Mouse (Mus musculus) liver, adult 2 months (tissue): ENCODE data around the gene Cd207.

Source experiments
- CTCF ChIP-seq: fragments of 200-500 bp; IDR thresholded peaks from 2 replicates; pipeline ENCODE4 v1.5.1; 2011; ENCODE audit warnings: low read depth, low read length, control low read depth
- POLR2A ChIP-seq: fragments of 200-500 bp; IDR thresholded peaks from 2 replicates; pipeline ENCODE4 v1.6.1; 2011; ENCODE audit warnings: low read length, control low read depth; ENCODE audit not compliant: insufficient read depth; ENCODE audit errors: extremely low read depth

DNA sequence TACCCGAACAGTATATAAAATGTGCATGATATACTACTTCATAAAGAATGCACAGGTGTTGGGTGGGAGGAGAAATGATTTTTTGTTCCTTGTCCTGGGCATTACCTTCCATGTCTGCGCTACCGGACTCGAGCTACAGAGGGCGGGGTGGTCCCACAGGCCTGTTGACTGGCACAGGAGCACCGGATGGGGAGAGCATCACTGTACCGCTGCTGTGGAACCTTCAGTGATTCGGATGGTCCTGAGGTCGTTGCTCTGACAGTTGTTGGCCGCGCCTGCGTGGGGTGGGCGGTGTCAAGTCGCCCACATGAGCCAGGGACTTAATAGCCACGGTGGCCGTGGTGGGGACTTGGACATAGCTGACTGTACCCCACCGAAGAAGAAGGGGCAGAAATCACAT lies 50.9 kb downstream of the Cd207 start:
- no peak for TF ChIP-seq CTCF
- no peak for TF ChIP-seq POLR2A
